In genomic region chr7:110818206-110818605, GRCm38 (mm10) we compare ENCODE assay signal across 11 mouse cellular contexts. TPM values are rescaled to one million over a fixed set of nuclear protein-coding genes. Genes with fewer than 3 reads are reported as not detected.
DNase-seq lines count a peak whose midpoint lies in the region; ATAC-seq and TF ChIP-seq lines count a peak whose summit lies in the region.
"Had no signal": no experiment of that assay in that cellular context is flagged by ENCODE, and none has a peak within 500 bp of the region (broad histone marks: within the 10 kb centered on the region; RNA-seq: fewer than 3 reads in every experiment).

No protein-coding gene starts in this region.

- H3K4me1 ChIP-seq in lung, postnatal 0 days (ENCODE audit: insufficient read depth, low read depth, low read length), result peaks cover 7% of the 10 kb centered on the region; the same call in 1 of the 2 replicates
- no peaks in the 10 kb centered on the region for H3K4me1 ChIP-seq in hindbrain, postnatal 0 days (ENCODE audit: insufficient read depth, low read length)

- TF ChIP-seq EP300 in lung, postnatal 0 days (IDR thresholded peaks at IDR 0.05), result no peak

- H3K27ac ChIP-seq in lung, postnatal 0 days (ENCODE audit: low read length), result no peak overlapping the region
- H3K27ac ChIP-seq in hindbrain, postnatal 0 days, result no peak overlapping the region
- H3K27ac ChIP-seq: limb, embryonic 10.5 days had no signal

- H3K27me3 ChIP-seq in lung, postnatal 0 days (replicated peaks; ENCODE audit: insufficient read depth, low read length), result no peaks in the 10 kb centered on the region
- H3K27me3 ChIP-seq in hindbrain, postnatal 0 days (ENCODE audit: insufficient read depth, low read length), result no peaks in the 10 kb centered on the region

- TF ChIP-seq CTCF in lung, postnatal 0 days (IDR thresholded peaks at IDR 0.05), result no peak; the same call in 1 of the 2 replicates
- no peak for TF ChIP-seq CTCF in hindbrain, postnatal 0 days (IDR thresholded peaks at IDR 0.05; ENCODE audit: low read depth)

- H3K4me2 ChIP-seq in lung, postnatal 0 days (replicated peaks; ENCODE audit: low read depth, low read length), result no peak overlapping the region
- H3K4me2 ChIP-seq in hindbrain, postnatal 0 days (ENCODE audit: low read depth, low read length), result no peak overlapping the region

- H3K9me3 ChIP-seq in lung, postnatal 0 days (ENCODE audit: low read length), result no peaks in the 10 kb centered on the region
- H3K9me3 ChIP-seq in hindbrain, postnatal 0 days (ENCODE audit: low read length), result no peaks in the 10 kb centered on the region
- H3K9me3 ChIP-seq: limb, embryonic 10.5 days had no signal

- no peak overlapping the region for H3K9ac ChIP-seq in lung, postnatal 0 days (replicated peaks; ENCODE audit: low read depth)
- no peak overlapping the region for H3K9ac ChIP-seq in hindbrain, postnatal 0 days (replicated peaks; ENCODE audit: low read length)

- WGBS in lung, postnatal 0 days, result 51% methylated on average over 6 of the region's 6 CpGs
- WGBS in hindbrain, postnatal 0 days, result 71% methylated on average over 6 of the region's 6 CpGs

- intact Hi-C loops in gastrocnemius, postnatal 14 days (cut with DNase I; ENCODE audit: low total_unique reads), result loop anchor here (5.0 kb wide), 1 partner anchor 109 kb away; no protein-coding TSS in a partner anchor
- intact Hi-C loops in heart, postnatal 10 days (cut with DNase I), result no loop called here

- peak; percentile 30 for DNase-seq in kidney, adult 18-20 months
- no peak for DNase-seq in kidney, postnatal 4 days
- DNase-seq in gastrocnemius, postnatal 14 days, result peak; percentile 67
- DNase-seq in heart, postnatal 10 days, result peak; percentile 57 to 64
- peak; percentile 49 for DNase-seq in lung, postnatal 0 days (ENCODE audit: low spot score)
- DNase-seq in left cerebral cortex, adult 9 months (ENCODE audit: low spot score in 2 of 2), result no peak
- no peak for DNase-seq in right cerebral cortex, adult 2 months (ENCODE audit: low spot score in 2 of 2)
- DNase-seq in hindbrain, postnatal 0 days (ENCODE audit: low spot score), result no peak
- DNase-seq: midbrain, embryonic 14.5 days had no signal

- peak; percentile 32 for ATAC-seq in lung, postnatal 0 days
- ATAC-seq in hindbrain, postnatal 0 days, result no peak
- ATAC-seq: activated CD4-positive, CD25-positive, alpha-beta regulatory T cell, adult 4 months had no signal

- H3K4me3 ChIP-seq in lung, postnatal 0 days (ENCODE audit: low read depth, low read length), result no peak overlapping the region
- no peak overlapping the region for H3K4me3 ChIP-seq in hindbrain, postnatal 0 days (ENCODE audit: low read length)
- H3K4me3 ChIP-seq: limb, embryonic 10.5 days had no signal

- H3K36me3 ChIP-seq in lung, postnatal 0 days (ENCODE audit: insufficient read depth, low read length), result no peaks in the 10 kb centered on the region
- H3K36me3 ChIP-seq in hindbrain, postnatal 0 days (ENCODE audit: insufficient read depth, low read length), result peaks cover 4% of the 10 kb centered on the region; the same call in 1 of the 2 replicates

RNA-seq across cellular contexts. Expression of gene Rnf141, which starts 26.1 kb away (rescaled TPM):
- total RNA-seq in gastrocnemius, postnatal 14 days (2021), result 10 to 100 TPM; 12.7 to 13.7 TPM
- total RNA-seq in heart, postnatal 10 days (2021), result 10 to 100 TPM; 50.4 to 51.2 TPM
- polyA plus RNA-seq in lung, postnatal 0 days (2015; fragmentation: Nextera tagmentation; extraction: Ambion mirVana), result 31.6 and 33.8 TPM in 2 replicates
- total RNA-seq in hindbrain, postnatal 0 days (2014; rRNA removed), result 80.4 and 98.8 TPM in 2 replicates
- polyA plus RNA-seq in hindbrain, postnatal 0 days (2015; fragmentation: Nextera tagmentation; extraction: Ambion mirVana), result 35.3 and 36.7 TPM in 2 replicates

RNA-seq across cellular contexts. Expression of gene Lyve1, which starts 44.8 kb away (rescaled TPM):
- 10 to 100 TPM; 10.4 to 11.9 TPM for total RNA-seq in gastrocnemius, postnatal 14 days (2021)
- total RNA-seq in heart, postnatal 10 days (2021), result 10 to 100 TPM in 1 of 2 experiments, 1 to 10 TPM in 1; 9.6 to 18.9 TPM
- polyA plus RNA-seq in lung, postnatal 0 days (2015; fragmentation: Nextera tagmentation; extraction: Ambion mirVana), result 226 and 360 TPM in 2 replicates
- 9.5 and 9.7 TPM in 2 replicates for total RNA-seq in hindbrain, postnatal 0 days (2014; rRNA removed)
- 5.2 and 6.3 TPM in 2 replicates for polyA plus RNA-seq in hindbrain, postnatal 0 days (2015; fragmentation: Nextera tagmentation; extraction: Ambion mirVana)
- polyA plus RNA-seq: activated CD4-positive, CD25-positive, alpha-beta regulatory T cell, adult 4 months had no signal

RNA-seq across cellular contexts. Expression of gene Ampd3, which starts 50.2 kb away (rescaled TPM):
- total RNA-seq in gastrocnemius, postnatal 14 days (2021), result 1 to 10 TPM; 6.6 to 7.7 TPM
- total RNA-seq in heart, postnatal 10 days (2021), result 10 to 100 TPM; 37.7 to 39.2 TPM
- 5.0 and 5.2 TPM in 2 replicates for polyA plus RNA-seq in lung, postnatal 0 days (2015; fragmentation: Nextera tagmentation; extraction: Ambion mirVana)
- total RNA-seq in hindbrain, postnatal 0 days (2014; rRNA removed), result 15.1 and 24.8 TPM in 2 replicates
- polyA plus RNA-seq in hindbrain, postnatal 0 days (2015; fragmentation: Nextera tagmentation; extraction: Ambion mirVana), result 12.4 and 14.3 TPM in 2 replicates

Comparison
In these comparisons a context has a peak if more than half of its experiments do, and no peak if none do; other contexts are left out.
1. DNase-seq: peak in kidney, adult 18-20 months (single experiment), gastrocnemius, postnatal 14 days (single experiment), heart, postnatal 10 days (2 of 2) and lung, postnatal 0 days (single experiment); none in kidney, postnatal 4 days (0 of 2), left cerebral cortex, adult 9 months (0 of 2), right cerebral cortex, adult 2 months (0 of 2) and hindbrain, postnatal 0 days (single experiment).